Mouse (Mus musculus) C2C12 (cell line): ENCODE measurements at regions not wholly inside any gene's neighbourhood (a gene's known extent, or its start where the extent isn't known, plus 50 kb on each side); places are given as distances from the start of the nearest gene placed in this dataset.

Experiments
- CEBPB ChIP-seq: IDR thresholded peaks from one replicate; pipeline ENCODE4 v1.6.1; 2011; ENCODE audit warnings: low read depth, mild to moderate bottlenecking, control low read depth, moderate library complexity
- CTCF ChIP-seq: IDR thresholded peaks from one replicate; pipeline ENCODE4 v1.5.1; 2011; ENCODE audit not compliant: control insufficient read depth, insufficient read depth, insufficient read length
- MAX ChIP-seq: IDR thresholded peaks from one replicate; pipeline ENCODE4 v1.6.1; 2011; ENCODE audit warnings: mild to moderate bottlenecking, control low read depth
- MYOG ChIP-seq: IDR thresholded peaks from one replicate; pipeline ENCODE4 v1.6.1; 2011; ENCODE audit not compliant: control insufficient read depth, insufficient read length; ENCODE audit errors: extremely low read depth
- USF1 ChIP-seq: IDR thresholded peaks from one replicate; pipeline ENCODE4 v1.6.1; 2011; ENCODE audit warnings: low read depth, mild to moderate bottlenecking, control low read depth, moderate library complexity

DNA sequence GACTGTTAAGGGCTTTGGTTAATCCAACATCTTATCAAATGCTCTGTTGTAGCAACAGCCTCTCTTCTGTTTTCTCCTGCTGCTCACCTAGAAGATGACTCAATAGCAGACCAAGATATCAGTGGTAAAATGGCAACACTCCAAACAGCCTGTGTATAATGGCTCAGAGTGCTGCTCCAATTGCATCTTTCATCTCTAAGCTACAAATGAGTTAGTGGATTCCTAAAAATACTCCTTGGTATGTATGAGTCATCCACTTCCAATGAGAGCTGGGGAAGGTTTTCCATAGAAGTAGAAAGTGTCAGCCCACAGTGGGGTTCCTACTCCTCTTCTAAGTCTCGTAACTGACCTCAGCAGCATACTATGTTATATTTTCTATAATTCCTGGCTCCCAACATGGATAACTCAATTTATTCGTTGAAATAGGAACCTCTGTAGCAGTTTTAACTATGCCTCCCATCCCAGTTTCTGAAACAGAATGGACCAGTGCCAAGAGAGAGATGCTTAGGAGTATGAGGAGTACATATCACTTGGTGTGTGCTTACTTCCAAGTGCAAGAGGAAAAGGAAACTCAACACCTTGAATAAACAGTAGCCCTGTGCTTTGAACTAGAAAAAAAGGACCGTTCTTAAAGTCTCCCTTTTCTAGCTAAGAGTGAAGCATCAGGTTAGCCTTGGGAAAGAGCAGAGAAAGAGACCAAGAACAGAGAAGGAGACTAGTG, 612.5 kb upstream of the Klf6 start:
- TF ChIP-seq CTCF, result no peak
- no peak for TF ChIP-seq CEBPB
- TF ChIP-seq MAX, result no peak
- no peak for TF ChIP-seq USF1
- no peak for TF ChIP-seq MYOG
